ENCODE assay signal across 8 mouse cellular contexts in the genomic region with DNA sequence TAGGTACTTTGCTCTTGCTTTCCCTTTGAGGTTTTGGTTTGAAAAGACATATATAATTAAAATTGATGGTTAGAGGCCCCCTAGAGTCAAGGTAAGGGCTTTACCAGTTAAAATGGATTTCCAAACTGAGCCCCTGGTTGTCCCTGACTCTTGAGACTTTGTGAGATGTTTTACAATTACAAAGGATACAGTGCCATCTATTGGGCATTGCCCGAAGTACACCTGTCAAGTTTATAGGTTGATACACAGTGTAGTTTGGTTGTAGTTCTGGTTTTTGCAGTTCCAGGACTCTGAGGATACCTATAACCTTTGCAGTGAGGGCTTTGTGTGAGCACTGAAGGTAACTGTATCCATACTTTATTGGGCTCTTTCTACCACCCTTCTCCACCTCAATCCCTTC. TPM values are rescaled to one million over a fixed set of nuclear protein-coding genes. Genes with fewer than 3 reads are reported as not detected.
DNase-seq lines count a peak whose midpoint lies in the region; ATAC-seq and TF ChIP-seq lines count a peak whose summit lies in the region.

No protein-coding gene starts in this region.

- no peak overlapping the region for H3K9ac ChIP-seq in lung, embryonic 14.5 days

- no peaks in the 10 kb centered on the region for H3K4me1 ChIP-seq in lung, embryonic 14.5 days (ENCODE audit: insufficient read depth)

- no peak overlapping the region for H3K4me3 ChIP-seq in lung, embryonic 14.5 days (ENCODE audit: low read depth, low read length)

- WGBS in lung, embryonic 14.5 days, result 15% methylated on average over 1 of the region's 1 CpGs

- peaks cover 7% of the 10 kb centered on the region for H3K36me3 ChIP-seq in lung, embryonic 14.5 days (ENCODE audit: insufficient read depth)

- DNase-seq in adrenal gland, adult (ENCODE audit: inconsistent age in 2 of 2, low spot score in 1 of 2), result peak; percentile 51 to 90
- DNase-seq in adrenal gland, adult 8-10 months, result no peak
- peak; percentile 82 for DNase-seq in ES-CJ7 (ENCODE audit: low read depth, low spot score)
- DNase-seq in cerebellum, adult 9-10 months, result peak; percentile 78
- DNase-seq in gastrocnemius, adult 8-10 months (ENCODE audit: low spot score in 2 of 2), result peak; percentile 23 to 40
- peak; percentile 56 to 92 for DNase-seq in kidney, postnatal 25 days
- peak; percentile 91 for DNase-seq in lung, embryonic 14.5 days
- peak; percentile 33 for DNase-seq in skeletal muscle tissue, adult 2 months (ENCODE audit: low read depth, low spot score)

- no peak overlapping the region for H3K4me2 ChIP-seq in lung, embryonic 14.5 days

- H3K27ac ChIP-seq in lung, embryonic 14.5 days (ENCODE audit: low read depth), result no peak overlapping the region

- H3K27me3 ChIP-seq in lung, embryonic 14.5 days (ENCODE audit: insufficient read depth, low read length), result no peaks in the 10 kb centered on the region

- H3K9me3 ChIP-seq in lung, embryonic 14.5 days (ENCODE audit: low read depth, low read length), result no peaks in the 10 kb centered on the region

- peak; percentile 63 for TF ChIP-seq CTCF in lung, embryonic 14.5 days (IDR thresholded peaks at IDR 0.05; ENCODE audit: low read depth)

- ATAC-seq in lung, embryonic 14.5 days (ENCODE audit: insufficient read depth), result peak; percentile 52; the same call in 1 of the 2 replicates

RNA-seq across cellular contexts. Expression of a gene that starts 12.0 kb away (rescaled TPM):
- total RNA-seq in adrenal gland, adult 8-10 months (2022), result 10 to 100 TPM; 28.7 to 61.2 (median 44.1) TPM
- total RNA-seq in gastrocnemius, adult 8-10 months (2022), result 10 to 100 TPM; 14.3 to 18.1 (median 16.1) TPM
- polyA plus RNA-seq in lung, embryonic 14.5 days (2014; fragmentation: Nextera tagmentation; extraction: Ambion mirVana), result 21.3 and 22.1 TPM in 2 replicates

RNA-seq across cellular contexts. Expression of a gene that starts 37.4 kb away (rescaled TPM):
- total RNA-seq in adrenal gland, adult 8-10 months (2022), result 100 to 1,000 TPM; 313 to 362 (median 341) TPM
- total RNA-seq in gastrocnemius, adult 8-10 months (2022), result 100 to 1,000 TPM; 206 to 227 (median 221) TPM
- polyA plus RNA-seq in lung, embryonic 14.5 days (2014; fragmentation: Nextera tagmentation; extraction: Ambion mirVana), result 343 and 370 TPM in 2 replicates
